Mouse (Mus musculus): ENCODE results near the gene Tm6sf1. TPM values are rescaled to one million over a fixed set of nuclear protein-coding genes. Genes with fewer than 3 reads are reported as not detected.
"Not testable (repeated sequence)": the region's sequence is repeated elsewhere in the genome, so short reads cannot be mapped to it uniquely, and the experiment has no call there.

Tm6sf1 gene
- total RNA-seq (2021) = 10 to 100 TPM; 23.5 to 30.1 TPM
- long read RNA-seq, experiment 1, transcript Tm6sf1-201 (10 exons, 2,226 nt) = major isoform, 31 of 37 reads
- long read RNA-seq, experiment 1, partial matches to known transcripts = 0 of 37 reads
- long read RNA-seq, experiment 1, other reads (novel, unspliced or antisense) = 6 of 37 reads
- long read RNA-seq, experiment 2, transcript Tm6sf1-201 (10 exons, 2,226 nt) = major isoform, 24 of 30 reads
- long read RNA-seq, experiment 2, partial matches to known transcripts = 1 of 30 reads
- long read RNA-seq, experiment 2, other reads (novel, unspliced or antisense) = 5 of 30 reads

DNA sequence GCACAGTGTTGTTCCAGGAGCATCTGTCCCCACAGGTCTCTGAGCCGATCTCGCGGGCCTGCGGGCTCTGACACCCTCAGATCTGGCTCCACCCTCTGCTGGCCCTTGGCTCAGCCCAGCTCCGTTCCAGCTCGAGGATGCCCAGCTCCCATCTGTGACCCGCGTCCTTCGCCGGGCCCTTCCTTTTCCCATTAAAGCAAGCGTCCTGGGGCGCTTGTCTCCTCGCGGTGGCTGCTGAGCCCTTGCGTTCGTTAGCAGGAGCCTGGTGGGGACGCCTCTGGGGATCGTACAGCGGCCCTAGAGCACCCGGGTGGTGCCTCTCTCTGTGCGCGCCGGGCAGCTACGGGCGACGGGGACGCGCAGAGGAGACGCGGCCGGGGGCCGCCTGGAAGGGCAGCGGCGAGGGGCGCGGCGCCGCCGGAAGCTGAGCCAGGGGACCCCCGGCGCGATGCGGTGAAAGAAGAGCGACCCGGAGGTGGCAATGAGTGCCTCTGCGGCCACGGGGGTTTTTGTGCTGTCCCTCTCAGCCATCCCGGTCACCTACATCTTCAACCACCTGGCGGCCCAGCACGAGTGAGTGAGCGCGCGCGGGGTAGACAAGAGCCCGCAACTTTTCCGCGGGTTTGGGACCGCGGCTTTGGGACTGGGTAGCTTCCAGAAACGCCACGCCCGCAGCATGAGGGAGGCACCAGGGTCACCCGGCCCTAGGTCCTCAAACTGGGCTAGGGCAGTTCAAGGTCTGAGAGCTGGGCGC, at the start of gene Tm6sf1:
TSS of gene Tm6sf1 (plus strand) at position 34 of the 754 bp plus-strand sequence.
- DNase-seq = peak; percentile 38

DNA sequence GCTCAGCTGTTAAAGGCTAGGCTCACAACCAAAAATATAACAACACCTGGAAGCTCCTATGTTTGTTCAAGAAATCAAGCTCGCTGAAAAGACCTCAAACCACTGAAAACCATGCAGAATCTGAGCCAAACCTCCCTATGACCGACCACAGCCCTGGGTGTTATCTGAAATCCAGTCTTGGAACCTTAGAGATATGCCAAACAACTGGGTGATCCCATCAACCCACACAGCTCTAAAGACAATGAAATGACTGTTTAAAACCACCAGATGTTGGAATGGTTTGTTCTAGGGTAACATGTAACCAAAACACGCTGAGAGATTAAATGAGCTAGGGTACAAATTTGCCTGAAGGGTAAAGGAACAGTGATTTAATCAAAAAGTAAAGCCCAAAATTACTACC, 33.9 kb upstream of the Tm6sf1 start:
- DNase-seq = no peak

DNA sequence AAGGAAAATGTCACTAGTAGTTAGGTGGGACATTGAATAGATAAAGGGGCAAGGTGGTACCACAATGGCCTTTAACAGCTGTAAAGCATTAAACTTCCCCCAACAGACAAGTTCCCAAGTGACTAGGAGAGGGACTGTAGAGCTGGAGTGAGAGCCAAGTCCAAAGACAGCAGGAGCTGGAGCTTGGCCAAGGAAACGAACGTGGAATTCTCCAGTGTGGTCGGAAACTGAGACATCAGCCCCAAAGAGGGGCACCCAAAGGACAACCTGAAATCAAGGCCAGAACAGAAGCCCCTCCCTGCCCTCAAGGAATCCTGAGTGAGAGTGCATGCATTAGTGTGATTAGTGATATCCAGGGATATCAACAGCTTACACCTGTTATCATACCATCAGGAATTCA, 33.4 kb upstream of the Tm6sf1 start:
- no peak for DNase-seq

DNA sequence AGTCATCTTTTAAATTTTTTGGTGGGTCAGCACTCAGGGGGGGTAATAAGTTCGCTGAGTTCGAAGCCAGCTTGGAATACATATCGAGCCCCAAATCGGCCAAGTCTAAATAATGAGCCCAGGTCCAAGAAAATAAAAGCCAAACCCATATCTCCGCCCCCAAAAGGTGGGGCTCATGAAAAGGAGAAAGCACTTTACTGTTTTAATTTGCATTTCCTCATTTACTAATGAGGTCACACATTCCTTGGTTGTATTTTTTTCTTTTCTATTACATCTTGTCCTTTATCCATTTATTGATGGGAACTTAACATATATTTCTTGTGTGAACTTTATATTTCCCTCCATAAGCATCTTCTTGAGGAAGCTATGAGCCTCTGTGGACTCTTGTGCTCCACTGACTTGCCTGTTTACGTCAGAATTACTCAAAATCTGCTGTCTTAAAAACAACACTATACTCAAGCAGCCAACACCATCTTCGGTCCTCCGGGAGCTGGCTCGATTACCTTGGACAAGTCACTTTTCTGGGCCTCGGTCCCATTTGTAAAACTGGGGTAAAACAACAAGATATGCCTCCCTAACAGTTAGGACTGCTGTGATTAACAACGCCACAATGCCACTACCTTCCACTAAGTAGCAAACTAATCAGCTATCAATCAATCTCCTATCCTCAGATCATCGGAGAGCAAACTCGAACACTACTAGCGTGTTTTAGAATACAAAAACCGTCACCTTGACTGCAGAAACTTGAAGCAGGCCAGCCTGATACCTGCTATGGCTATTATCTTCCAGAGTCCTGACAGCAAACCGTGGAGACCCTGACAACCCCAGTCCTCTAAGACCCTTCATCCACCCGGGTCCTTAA, 30.8 kb upstream of the Tm6sf1 start:
- no peak for DNase-seq

DNA sequence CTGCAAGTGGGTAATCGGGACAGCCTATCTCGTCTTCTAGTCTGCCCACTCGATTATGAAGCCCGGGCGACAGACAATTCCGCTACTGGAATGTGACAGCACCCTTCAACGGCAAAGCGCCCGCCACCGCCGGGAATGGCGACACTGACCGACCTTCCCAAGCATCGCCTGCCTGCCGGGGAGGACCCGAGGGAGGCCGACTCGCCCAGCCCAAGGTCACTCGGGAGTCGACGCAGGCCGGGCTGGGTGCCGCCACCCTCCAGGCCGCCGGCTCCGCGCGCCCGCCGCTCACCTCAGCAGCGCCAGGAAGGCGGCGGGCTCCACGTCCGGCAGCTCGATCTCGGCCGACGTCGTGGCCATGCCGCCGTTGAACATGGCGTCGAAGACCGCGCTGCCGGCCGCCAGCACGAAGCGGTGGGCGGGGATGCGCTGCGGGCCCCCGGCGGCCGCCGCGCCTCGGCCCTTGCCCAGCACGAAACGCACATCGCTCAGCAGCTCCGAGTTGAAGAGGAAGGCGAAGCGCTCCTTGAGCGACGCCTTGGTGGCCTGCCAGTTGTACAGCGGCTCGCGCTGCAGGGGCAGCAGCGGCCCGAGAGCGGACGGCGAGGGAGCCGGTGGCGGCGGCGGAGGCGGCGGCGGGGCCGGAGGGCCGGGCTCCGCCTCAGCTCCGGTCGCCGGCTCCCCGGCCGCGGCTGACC, 30.0 kb upstream of the Tm6sf1 start:
- peak; percentile 55 for DNase-seq

DNA sequence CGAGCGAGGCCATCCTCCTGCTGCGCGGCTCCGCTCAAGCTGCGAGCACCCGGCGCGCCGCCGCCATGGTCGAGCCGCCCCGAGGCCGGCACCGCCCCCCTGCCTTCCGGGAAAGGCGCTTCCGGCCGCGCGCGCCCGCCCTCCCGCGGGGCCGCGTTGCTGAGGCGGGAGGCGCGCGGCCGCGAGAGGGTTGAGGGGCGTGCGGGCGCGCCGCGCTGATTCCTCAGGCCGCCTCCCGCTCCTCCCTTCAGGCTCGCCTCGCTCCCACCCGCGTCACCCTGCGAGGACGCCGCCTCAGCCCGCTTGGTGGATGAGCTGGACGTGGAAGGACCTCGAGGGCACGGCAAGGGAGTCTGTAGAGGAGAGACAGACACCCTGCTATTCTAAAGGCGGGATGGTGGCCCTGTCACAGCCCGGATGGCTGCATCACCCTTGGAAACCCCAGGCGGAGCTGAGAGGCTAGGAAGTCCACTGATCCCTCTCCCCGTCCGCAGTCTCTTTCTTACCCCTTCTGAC, 29.4 kb upstream of the Tm6sf1 start, which contains the start of gene Btbd1:
TSS of gene Btbd1 (minus strand) at position 53 of the 516 bp plus-strand sequence.
- DNase-seq = peak; percentile 84

DNA sequence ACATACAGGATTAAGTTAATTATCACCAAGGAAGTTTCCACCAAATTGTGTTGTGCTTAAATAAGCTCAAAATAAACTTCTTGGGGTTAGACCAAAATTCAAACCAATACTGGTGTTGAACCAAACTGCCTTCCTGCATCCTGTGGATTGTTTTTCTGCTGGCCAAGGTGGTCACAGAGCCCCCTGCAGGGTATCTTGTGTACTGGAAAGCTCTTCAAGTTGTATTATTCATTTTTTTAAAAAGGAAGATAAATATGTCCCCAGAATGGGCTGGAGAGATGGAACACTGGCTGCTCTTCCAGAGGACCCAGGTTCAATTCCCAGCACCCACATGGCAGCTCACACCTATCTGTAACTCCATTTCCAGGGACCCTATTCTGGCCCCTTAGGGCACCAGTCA, 24.0 kb upstream of the Tm6sf1 start:
- DNase-seq = no peak

DNA sequence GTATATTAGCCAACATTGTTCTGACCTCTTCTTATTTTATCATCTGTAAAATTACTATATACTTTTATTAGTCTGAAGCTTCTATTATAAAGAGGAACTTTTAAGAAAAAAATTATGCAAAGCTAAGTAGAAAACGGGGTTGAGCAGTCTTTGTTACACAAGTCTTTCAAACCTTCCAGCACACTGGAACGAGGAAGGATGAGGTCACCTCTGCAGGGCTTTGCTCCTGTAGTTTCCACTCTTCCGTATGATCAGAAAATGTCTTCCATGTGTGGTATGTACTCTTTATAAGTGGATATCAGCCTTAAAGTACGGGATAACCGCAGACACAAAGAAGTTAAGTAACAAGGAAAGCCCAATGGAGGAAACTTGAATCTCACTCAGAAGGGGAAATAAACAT, 23.4 kb upstream of the Tm6sf1 start:
- no peak for DNase-seq

DNA sequence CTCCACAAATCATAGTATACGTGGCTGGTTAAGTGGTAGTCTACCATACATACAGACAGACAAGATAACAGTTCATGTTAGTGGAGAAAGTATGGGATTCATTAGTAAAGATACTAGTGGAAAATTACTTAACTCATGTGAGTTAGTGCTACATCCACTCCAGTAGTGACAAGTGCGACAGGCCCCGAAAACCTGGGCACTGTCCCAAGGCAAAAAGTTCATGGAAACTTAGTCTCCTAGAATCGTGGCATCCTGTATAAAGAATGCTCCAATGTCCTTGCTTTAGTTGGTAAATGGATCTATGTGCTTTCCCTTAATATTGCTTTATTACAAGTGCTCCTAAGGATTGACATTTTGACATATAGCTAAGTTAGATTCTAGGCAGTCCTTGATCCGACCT, 21.0 kb upstream of the Tm6sf1 start:
- not testable (repeated sequence) for DNase-seq

DNA sequence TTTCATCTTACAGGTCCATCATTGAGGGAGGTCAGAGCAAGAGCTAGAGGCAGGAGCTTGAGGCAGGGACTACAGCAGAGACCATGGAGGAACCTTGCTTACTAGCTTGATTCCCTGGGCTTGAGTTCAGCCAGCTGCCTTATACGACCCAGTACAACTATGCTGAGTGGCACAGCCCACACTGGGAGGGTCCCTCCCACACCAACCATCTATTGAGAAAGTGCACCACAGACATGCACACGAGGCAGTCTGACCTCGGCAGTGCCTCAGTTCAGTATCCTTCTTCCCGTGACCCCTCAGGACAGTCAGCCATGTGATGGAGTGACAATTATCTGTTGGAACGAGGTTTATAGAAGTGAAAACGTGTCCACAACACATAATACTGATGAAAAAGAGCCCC, 19.1 kb upstream of the Tm6sf1 start:
- DNase-seq = no peak

DNA sequence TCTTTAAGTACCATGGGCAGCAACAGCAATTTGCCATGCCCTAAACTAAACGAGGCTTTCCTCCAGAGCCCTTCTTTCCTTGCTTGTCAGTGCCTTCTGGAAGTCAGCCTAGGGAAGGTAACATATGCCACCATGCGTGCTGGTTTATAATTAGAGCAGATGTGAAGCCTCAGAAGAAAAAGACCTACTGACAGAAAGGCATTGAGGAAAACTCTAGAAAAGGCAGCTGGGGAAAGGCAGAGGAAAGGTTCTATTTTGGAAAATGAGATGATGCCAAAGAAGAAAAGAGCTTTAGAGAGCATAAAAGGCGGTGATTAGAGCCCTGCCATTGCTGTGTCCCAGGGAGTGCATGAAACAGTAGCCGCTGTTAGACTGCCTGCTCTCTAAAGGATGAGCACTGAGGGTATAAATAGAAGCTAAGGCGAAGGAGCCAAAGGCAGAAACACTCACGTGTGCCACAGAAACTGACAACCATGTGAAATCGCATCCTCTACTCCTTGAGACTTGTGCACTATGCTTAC, 18.1 kb upstream of the Tm6sf1 start:
- peak; percentile 30 for DNase-seq

DNA sequence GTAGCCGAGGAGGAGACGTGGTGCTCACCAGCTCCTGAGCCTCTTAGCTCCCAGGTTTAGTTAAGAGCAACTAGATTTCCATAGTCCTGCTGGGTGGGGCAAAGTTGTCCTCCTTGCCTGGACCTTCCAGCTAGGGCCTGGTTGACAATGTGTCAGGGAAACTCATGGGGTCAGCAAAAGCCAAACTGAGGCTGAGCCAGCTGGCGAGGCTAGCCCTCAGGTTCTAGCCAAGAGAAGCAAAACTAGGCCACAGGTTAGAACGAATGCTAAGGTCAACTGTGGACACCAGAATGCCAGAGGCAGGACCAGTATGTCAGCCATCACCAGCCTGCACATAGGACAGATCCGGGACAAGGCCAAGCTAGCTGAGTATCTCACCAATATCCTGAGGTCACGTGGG, 17.4 kb upstream of the Tm6sf1 start:
- DNase-seq = peak; percentile 60

DNA sequence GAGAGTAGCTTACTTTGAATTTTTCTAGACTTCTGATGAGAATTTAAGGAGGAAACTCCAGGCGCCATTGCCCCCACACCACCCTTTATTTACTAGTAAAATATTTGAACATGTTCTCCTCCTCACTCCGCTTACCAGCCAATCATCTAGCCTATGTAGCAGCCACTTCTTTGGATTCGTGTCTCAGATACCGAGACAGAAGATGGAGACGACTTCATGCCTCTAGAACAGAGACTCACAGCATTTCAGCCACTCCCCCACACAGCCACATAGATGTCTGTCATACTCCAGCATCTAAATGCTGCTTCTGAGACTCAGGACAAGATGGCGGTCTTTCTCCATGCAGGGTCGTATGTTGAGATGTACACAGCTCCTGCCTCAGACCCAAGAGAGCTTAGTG, 16.7 kb upstream of the Tm6sf1 start:
- DNase-seq = no peak

DNA sequence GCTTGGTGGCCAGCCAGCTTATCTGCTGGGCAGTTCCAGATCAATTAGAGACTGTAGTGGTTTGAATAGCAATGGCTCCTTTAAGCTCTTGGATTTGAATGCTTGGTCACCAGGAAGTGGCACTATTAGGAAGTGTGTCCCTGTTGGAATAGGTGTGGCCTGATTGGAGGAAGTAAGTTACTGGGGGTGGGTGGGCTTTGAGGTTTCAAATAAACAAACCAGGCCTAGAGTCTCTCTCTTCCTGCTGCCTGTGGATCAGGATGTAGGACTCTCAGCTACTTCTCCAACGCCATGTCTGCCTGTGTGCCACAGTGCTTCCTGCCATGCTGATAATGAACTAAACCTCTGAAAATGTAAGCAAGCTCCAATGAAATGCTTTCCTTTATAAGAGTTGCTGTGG, 15.8 kb upstream of the Tm6sf1 start:
- no peak for DNase-seq

DNA sequence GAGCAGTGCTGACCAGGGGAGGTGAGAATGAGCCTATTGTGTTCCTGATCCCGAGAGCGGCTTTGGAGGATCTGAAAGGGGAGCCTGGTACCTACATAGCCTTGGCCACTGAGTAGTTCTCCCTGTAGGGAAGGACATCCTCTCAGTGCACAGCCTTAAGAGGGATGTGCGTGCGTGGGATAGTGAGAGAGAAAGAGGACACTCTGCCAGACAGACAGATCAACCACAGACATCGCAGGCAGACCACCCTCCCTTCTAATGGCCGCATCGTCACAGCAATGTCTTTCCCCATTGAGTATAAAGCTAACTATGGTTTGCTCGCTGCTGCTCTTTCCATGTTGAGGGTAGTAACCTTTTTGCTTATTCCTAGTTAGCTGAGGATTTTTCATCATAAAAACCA, 14.9 kb upstream of the Tm6sf1 start:
- no peak for DNase-seq

DNA sequence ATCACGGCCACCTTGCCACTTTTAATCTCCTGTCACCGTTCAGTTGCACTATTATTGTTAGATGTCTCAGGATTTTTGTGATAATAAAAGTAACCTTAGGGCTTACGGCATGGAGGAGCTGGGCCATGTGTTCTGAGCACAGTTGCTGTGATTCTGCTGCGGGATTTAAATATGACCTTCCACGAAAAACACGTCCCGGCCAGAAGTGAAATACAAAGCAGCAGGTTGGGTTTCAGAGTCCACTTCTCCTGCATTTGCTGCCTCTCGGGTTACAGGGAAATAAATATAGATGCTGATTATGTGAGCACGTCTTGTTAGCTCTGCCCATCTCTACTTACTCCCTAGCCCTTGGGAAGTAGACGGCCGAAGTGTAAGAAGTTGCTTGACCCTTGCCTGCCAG, 14.0 kb upstream of the Tm6sf1 start:
- DNase-seq = no peak

DNA sequence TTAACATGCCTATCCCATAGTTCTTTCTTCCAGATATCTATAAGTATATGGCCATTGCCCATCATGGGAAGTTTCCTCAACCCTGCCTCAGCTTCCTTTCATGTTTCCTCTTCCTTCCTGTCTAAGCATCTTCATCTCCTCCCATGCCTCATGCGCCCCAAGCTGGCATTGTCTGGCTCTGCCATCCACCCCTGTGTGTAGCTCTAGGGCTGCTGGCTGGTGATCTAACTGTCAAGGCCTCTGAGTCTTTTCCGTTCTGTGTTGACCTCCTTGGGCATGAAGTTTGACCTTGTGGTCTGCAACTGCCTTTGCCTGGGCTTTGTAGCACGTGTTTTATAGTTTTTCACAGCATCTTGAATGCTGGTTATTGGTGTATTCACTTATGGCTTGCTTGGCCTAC, 13.5 kb upstream of the Tm6sf1 start:
- DNase-seq = no peak

DNA sequence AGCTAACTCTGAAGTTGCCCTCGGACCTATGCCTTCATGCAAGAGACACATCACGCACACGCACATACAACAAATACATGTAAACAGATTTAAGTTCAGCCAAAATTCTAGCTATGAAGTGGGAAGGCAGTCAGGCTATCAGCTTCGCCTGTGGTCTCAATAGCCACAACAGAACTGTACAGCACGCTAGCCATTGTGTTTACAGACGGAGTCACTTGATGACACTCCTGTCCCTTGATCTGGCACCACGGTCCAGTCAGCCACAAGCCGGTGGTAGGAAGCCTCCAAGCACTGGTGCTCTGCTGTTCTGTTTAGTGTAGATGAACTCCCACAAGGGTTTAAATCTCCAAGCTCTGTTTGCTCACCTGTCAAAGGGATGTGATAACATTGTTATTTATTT, 12.8 kb upstream of the Tm6sf1 start:
- DNase-seq = no peak

DNA sequence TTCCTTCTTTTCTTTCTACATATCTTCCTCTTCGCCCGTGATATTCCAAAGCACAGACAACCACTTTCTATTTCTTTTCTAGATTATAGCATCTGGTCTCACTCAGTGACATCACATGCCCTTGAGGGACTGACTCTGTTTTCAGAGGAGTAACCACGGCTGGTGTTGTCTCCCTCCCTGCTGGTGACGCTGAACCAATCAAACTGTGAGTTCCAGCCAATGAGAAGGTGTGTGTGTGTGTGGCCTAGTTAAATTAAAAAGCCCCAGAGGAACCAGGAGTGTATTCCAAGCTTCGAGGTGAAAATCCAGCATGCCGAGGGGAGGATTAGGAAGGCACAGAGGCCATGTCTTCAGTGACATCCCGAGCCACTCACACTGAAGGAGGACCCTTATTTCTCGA, 11.8 kb upstream of the Tm6sf1 start:
- no peak for DNase-seq

DNA sequence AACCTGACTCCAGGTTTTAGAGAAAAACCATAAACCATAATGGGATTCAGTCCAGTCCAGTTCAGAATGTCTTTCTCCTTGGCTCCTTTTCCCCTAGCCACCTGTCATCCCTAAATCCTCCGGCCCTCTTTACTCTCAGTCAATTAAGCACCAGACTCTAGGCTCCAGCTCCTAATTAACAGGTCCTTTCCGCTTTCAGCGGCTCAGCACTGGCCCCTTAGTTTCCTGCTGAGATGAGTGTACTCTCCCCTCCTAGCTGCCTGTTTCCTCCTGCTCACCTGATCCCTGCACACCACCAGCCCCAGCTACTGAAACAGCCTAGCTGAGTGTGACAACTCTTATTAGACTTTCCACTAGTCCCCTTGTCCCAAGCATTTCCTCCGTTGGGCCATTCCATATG, 11.0 kb upstream of the Tm6sf1 start:
- no peak for DNase-seq

DNA sequence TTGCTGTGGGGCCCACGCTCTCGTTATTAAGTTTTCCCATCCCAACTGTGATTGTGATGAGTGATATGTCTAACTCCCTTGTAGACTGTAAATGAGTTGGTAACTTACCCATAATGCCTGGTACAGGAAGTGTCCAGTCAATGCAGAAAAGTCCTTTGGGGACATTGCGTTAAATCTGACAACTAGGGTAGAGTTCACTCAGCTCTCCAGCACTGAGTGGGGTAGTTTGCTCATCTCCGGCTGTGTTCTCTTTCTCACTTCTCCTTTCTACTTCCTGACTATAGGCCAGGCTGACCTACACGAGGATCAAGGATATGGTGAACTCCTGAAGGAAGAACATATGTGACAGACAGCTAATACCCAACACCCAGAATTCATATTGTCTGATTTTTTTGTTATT, 9.6 kb upstream of the Tm6sf1 start:
- no peak for DNase-seq

DNA sequence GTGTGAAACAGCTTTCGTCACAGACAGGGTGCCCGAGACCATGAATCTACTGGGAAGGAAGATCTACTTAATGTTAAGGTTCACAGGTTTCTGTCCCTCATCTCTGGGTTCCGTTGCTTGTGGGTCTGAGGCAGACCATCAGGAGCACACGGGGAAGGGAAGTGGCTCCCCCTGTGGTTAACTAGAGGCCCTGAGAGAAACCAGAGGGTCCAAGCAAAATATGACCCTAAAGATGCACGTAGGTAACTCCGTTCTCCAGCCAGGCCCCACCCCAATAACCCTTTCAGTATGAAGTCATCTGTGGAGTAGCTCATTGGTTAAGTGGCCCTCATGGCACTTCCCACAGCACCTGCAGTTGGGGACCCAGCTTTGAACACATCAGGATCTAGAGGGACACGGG, 9.2 kb upstream of the Tm6sf1 start:
- no peak for DNase-seq
